10 mouse cellular contexts compared by ENCODE assay signal in the genomic region with DNA sequence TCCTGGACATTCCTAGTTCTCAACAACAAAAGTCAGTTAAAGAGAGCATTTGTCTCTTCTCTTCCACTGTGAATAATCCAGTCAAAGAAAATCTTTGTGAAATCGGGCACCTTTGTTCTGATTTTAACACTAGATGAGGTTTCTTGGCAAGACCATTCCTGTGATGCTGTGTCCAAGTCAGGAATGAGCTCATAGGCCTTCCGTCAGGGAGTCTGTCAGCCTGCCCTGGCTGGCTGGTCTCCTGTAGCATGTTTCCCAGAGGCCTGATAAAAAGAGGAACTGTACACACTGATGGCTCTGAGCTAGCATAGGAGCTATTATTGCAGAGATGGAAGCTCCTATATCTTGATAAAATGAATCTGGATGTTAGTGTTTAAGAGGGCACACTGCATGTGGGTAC. TPM values are rescaled to one million over a fixed set of nuclear protein-coding genes. Genes with fewer than 3 reads are reported as not detected.
DNase-seq lines count a peak whose midpoint lies in the region; ATAC-seq lines count a peak whose summit lies in the region.
"Had no signal": no experiment of that assay in that cellular context is flagged by ENCODE, and none has a peak within 500 bp of the region (broad histone marks: within the 10 kb centered on the region; RNA-seq: fewer than 3 reads in every experiment).

No protein-coding gene starts in this region.

- H3K4me1 ChIP-seq in hindbrain, embryonic 15.5 days (replicated peaks) = peaks cover 6% of the 10 kb centered on the region
- H3K4me1 ChIP-seq in hindbrain, embryonic 11.5 days (replicated peaks; ENCODE audit: control insufficient read depth, insufficient read depth, low read length) = no peaks in the 10 kb centered on the region
- H3K4me1 ChIP-seq in brown adipose tissue, adult 24 weeks (ENCODE audit: control insufficient read depth, insufficient read depth, insufficient read length, low read length) = peaks cover 8% of the 10 kb centered on the region
- H3K4me1 ChIP-seq in kidney, embryonic 15.5 days = no peaks in the 10 kb centered on the region
- H3K4me1 ChIP-seq: lung, embryonic 15.5 days had no signal

- no peaks in the 10 kb centered on the region for H3K27me3 ChIP-seq in hindbrain, embryonic 15.5 days
- no peaks in the 10 kb centered on the region for H3K27me3 ChIP-seq in hindbrain, embryonic 11.5 days (ENCODE audit: control insufficient read depth, insufficient read depth, low read length)
- H3K27me3 ChIP-seq in kidney, embryonic 15.5 days = no peaks in the 10 kb centered on the region
- H3K27me3 ChIP-seq: lung, embryonic 15.5 days had no signal

- WGBS in hindbrain, embryonic 15.5 days = 40% methylated on average over 2 of the region's 2 CpGs
- WGBS in hindbrain, embryonic 11.5 days = 77% methylated on average over 2 of the region's 2 CpGs
- WGBS in kidney, embryonic 15.5 days = 75% methylated on average over 2 of the region's 2 CpGs

- H3K36me3 ChIP-seq in hindbrain, embryonic 15.5 days = no peaks in the 10 kb centered on the region
- H3K36me3 ChIP-seq in hindbrain, embryonic 11.5 days (ENCODE audit: control insufficient read depth, insufficient read depth, low read length) = no peaks in the 10 kb centered on the region
- H3K36me3 ChIP-seq in kidney, embryonic 15.5 days = no peaks in the 10 kb centered on the region
- H3K36me3 ChIP-seq: lung, embryonic 15.5 days had no signal

- H3K9ac ChIP-seq in hindbrain, embryonic 15.5 days = no peak overlapping the region
- H3K9ac ChIP-seq in hindbrain, embryonic 11.5 days (ENCODE audit: low read depth, low read length) = no peak overlapping the region
- H3K9ac ChIP-seq in kidney, embryonic 15.5 days = no peak overlapping the region
- H3K9ac ChIP-seq: lung, embryonic 15.5 days had no signal

- peak; percentile 54; the same call in 1 of the 2 replicates for ATAC-seq in hindbrain, embryonic 15.5 days (ENCODE audit: low FRiP score, low read depth)
- ATAC-seq in hindbrain, embryonic 11.5 days (ENCODE audit: low FRiP score) = no peak
- 0 out of 2 replicates have a peak, but pooled peaks have one; percentile 21 for ATAC-seq in megakaryocyte-erythroid progenitor cell, adult 5-6 weeks (replicated peaks; ENCODE audit: low FRiP score, low TSS enrichment, poor library complexity, severe bottlenecking)
- ATAC-seq in kidney, embryonic 15.5 days (replicated peaks; ENCODE audit: low FRiP score) = no peak
- ATAC-seq: intestine, embryonic 16.5 days had no signal

- H3K4me3 ChIP-seq in hindbrain, embryonic 15.5 days = no peak overlapping the region
- no peak overlapping the region for H3K4me3 ChIP-seq in hindbrain, embryonic 11.5 days (ENCODE audit: low read depth, low read length)
- no peak overlapping the region for H3K4me3 ChIP-seq in brown adipose tissue, adult 24 weeks (ENCODE audit: insufficient read depth, low read depth, low read length)
- no peak overlapping the region for H3K4me3 ChIP-seq in kidney, embryonic 15.5 days (replicated peaks)
- H3K4me3 ChIP-seq: lung, embryonic 15.5 days had no signal

- no peak overlapping the region for H3K27ac ChIP-seq in hindbrain, embryonic 15.5 days (replicated peaks)
- H3K27ac ChIP-seq in hindbrain, embryonic 11.5 days (ENCODE audit: low read depth, low read length) = no peak overlapping the region
- peak overlapping the region; percentile 81 for H3K27ac ChIP-seq in brown adipose tissue, adult 24 weeks (replicated peaks; ENCODE audit: low read depth, low read length)
- no peak overlapping the region for H3K27ac ChIP-seq in kidney, embryonic 15.5 days
- H3K27ac ChIP-seq: lung, embryonic 15.5 days had no signal

- no peak for DNase-seq in hindbrain, embryonic 11.5 days (ENCODE audit: low spot score)
- DNase-seq in cerebellum, postnatal 25 days = peak; percentile 49 to 62
- DNase-seq in spleen, postnatal 36 days (ENCODE audit: low spot score in 2 of 2) = no peak
- DNase-seq: thymus, postnatal 4 days had no signal

- no peak overlapping the region for H3K4me2 ChIP-seq in hindbrain, embryonic 15.5 days
- H3K4me2 ChIP-seq in hindbrain, embryonic 11.5 days (replicated peaks; ENCODE audit: low read depth, low read length) = no peak overlapping the region
- H3K4me2 ChIP-seq in kidney, embryonic 15.5 days = no peak overlapping the region
- H3K4me2 ChIP-seq: lung, embryonic 15.5 days had no signal

- H3K9me3 ChIP-seq in hindbrain, embryonic 15.5 days = no peaks in the 10 kb centered on the region
- H3K9me3 ChIP-seq in hindbrain, embryonic 11.5 days (ENCODE audit: control insufficient read depth, low read length) = no peaks in the 10 kb centered on the region
- no peaks in the 10 kb centered on the region for H3K9me3 ChIP-seq in kidney, embryonic 15.5 days (replicated peaks)
- H3K9me3 ChIP-seq: lung, embryonic 15.5 days had no signal

RNA-seq across cellular contexts. Expression of gene Dpt, which starts 17.8 kb away (rescaled TPM):
- polyA plus RNA-seq in hindbrain, embryonic 15.5 days (2015; fragmentation: Nextera tagmentation; extraction: Ambion mirVana) = 1.00 and 1.2 TPM in 2 replicates
- polyA plus RNA-seq in hindbrain, embryonic 11.5 days (2014; fragmentation: Nextera tagmentation; extraction: Ambion mirVana) = 0.12 and 0.14 TPM in 2 replicates
- 153 and 231 TPM in 2 replicates for polyA plus RNA-seq in brown adipose tissue, adult 24 weeks (2012; ENCODE audit: insufficient read depth, insufficient read length, missing spikeins)
- not detected in 2 replicates for total RNA-seq in megakaryocyte-erythroid progenitor cell, adult 5-6 weeks (2014; fragmentation: Nextera tagmentation)
- not detected in 2 replicates for total RNA-seq in megakaryocyte-erythroid progenitor cell, adult 5-6 weeks (2017)
- polyA plus RNA-seq in kidney, embryonic 15.5 days (2015; fragmentation: Nextera tagmentation; extraction: Ambion mirVana) = 3.9 and 6.0 TPM in 2 replicates

Comparison
In these comparisons a context has a peak if more than half of its experiments do, and no peak if none do; other contexts are left out.
1. ATAC-seq: peak in hindbrain, embryonic 15.5 days (single experiment) and megakaryocyte-erythroid progenitor cell, adult 5-6 weeks (single experiment); none in hindbrain, embryonic 11.5 days (single experiment) and kidney, embryonic 15.5 days (single experiment).
2. DNase-seq: peak in cerebellum, postnatal 25 days (2 of 2); none in hindbrain, embryonic 11.5 days (single experiment) and spleen, postnatal 36 days (0 of 2).
3. RNA of gene Dpt, which starts 17.8 kb away (polyA plus RNA-seq): 153 to 231 TPM in brown adipose tissue, adult 24 weeks; 3.9 to 6.0 TPM in kidney, embryonic 15.5 days, 1.00 to 1.2 TPM in hindbrain, embryonic 15.5 days and 0.12 to 0.14 TPM in hindbrain, embryonic 11.5 days; every median in the first group is over 10 times any median in the second.